Mouse (Mus musculus) c-Kit-positive CD71-positive TER-119-negative erythroid progenitor cells, embryonic 14.5 days (primary cell): Measurements from ENCODE around the gene Immp2l.

Experiments used
- DNase-seq: peaks from one replicate; pipeline ENCODE4 v3.0.0-alpha.2; 2013; ENCODE audit warnings: low read depth

Gene Immp2l

GRCm38 (mm10) chr12:41428806-41429205 is 404.9 kb downstream of the Immp2l start:
- no peak for DNase-seq

- no peak for DNase-seq
These were observed 412.5 kb downstream of the Immp2l start for GRCm38 (mm10) chr12:41436206-41436985.

DNA sequence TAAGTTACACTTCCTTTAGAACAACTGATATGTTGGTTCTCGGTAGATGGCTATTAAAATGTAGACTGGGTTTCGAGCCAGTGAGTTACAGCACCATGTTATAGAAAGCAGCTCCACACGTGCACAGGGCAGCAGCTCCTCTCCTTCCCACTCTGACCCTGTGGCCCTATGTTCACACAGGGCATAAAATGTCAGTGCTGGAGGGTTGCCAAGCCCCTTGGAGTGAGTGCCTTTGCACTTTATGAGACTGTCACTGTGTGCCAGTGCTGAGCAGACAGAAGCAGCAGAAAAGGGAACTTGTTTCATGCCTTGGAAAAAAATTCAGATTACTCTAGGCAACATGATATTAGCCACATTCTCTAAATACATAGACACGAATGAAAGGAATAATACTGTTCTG is 414.6 kb downstream of the Immp2l start:
- no peak for DNase-seq

DNA sequence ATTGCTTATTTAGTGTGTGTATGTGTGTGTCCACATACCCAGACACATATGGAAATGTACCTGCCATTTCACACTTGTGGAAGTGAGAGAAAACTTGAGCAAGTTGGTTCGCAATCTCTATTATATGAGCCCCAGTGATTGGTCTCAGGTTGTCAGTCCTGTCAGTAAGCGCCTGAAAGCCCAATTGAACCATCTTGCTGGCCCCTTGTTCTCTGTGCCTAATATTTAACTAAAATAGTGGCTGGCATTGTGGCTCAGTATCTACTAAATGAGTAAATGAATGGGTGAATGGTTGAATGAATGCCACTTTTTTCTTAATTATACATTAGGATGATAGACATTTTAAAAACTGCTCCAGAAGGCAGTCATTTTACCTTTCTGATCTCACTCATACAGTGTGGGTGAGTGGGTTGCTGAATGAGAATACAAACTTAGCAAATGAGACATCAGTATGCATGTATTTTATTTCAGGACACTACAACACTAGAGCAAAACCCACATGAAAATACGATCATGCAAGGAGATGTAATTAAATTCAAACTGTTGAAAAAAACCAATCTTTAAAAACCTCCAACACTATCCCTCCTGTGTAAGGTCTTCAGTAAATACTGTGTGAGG is 444.6 kb downstream of the Immp2l start:
- no peak for DNase-seq

GRCm38 (mm10) chr12:41469096-41469801 is 445.4 kb downstream of the Immp2l start:
- DNase-seq = no peak

DNA sequence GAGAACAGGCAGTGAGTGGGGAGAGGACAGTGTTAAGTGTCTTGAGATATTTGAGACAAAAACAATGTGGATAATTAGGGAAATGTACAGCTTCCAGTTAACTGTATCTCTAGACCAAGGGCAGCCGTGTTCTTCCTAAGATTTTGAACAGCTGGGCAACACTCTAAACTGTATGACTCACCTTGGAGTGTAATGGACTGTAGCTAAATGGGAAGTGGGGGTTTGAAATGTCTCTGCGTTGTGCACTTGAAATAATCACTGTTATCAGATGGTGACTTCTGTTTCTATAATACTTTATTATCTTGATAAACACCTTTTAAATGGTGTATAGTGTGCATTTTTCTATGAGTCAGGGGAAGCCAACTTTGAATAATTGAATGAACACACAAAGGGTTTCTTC is 457.6 kb downstream of the Immp2l start:
- no peak for DNase-seq

DNA sequence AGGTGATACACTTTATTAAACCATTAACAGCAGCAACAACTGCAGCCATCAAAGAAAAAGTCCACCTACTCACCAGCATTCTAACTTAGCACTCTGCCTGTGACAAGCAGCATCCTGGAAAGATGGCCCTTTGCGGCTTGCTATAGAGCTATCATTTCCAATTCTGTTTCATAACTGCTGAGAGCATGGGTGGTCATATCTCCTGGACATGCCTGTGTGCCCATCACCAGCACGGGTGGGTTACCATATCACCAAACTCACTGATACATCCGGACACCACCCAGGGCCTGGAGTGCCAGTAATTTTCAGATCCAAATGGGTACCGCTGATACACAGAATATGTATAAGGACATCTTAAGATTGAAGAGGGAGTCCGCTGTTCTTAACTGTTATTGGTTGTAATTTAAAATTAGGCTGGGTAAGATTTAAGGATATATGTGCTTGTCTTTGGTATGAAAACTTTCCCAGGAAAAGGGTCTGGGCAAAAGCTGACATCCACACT is 459.3 kb downstream of the Immp2l start:
- no peak for DNase-seq

DNA sequence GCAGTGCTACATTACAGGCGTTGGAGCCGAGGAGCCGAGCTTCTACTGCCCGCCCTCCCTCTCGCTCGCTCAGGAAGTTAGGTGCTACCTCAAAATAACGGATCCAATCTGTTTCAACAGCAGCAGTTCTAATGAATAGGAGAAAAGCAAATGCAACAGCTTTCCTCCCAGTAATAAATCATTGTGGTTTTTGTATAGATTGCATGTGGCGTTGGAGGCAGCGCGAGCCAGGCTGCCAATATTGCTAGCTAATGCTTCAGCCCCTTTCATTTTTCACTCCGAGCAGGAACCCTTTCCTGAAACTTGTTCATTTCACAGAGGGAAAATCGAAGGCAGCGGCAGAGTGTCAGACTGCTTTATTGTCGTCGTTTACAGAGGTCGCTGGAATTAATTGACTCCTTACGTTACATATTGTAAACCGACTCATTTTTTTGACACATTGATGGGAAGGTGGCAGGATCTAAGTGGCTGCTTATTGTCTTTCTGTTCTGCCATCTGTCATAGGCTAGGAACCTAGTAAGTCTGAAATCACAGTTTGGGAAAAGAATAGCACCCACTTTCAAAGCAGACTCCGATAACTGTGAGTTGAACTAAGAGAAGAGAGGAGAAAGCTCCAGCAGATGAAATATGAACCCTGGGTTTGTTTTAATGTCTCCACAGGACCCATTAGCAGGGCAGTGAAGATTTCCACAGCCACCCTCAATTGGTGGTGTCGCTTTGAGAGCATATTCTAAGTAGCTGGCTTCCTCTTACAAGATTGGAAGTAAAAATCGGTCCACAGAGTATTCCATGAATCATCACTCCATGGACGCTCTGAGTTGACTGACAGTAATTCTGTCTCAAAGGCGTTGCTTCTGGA is 459.9 kb downstream of the Immp2l start:
- DNase-seq = no peak

DNA sequence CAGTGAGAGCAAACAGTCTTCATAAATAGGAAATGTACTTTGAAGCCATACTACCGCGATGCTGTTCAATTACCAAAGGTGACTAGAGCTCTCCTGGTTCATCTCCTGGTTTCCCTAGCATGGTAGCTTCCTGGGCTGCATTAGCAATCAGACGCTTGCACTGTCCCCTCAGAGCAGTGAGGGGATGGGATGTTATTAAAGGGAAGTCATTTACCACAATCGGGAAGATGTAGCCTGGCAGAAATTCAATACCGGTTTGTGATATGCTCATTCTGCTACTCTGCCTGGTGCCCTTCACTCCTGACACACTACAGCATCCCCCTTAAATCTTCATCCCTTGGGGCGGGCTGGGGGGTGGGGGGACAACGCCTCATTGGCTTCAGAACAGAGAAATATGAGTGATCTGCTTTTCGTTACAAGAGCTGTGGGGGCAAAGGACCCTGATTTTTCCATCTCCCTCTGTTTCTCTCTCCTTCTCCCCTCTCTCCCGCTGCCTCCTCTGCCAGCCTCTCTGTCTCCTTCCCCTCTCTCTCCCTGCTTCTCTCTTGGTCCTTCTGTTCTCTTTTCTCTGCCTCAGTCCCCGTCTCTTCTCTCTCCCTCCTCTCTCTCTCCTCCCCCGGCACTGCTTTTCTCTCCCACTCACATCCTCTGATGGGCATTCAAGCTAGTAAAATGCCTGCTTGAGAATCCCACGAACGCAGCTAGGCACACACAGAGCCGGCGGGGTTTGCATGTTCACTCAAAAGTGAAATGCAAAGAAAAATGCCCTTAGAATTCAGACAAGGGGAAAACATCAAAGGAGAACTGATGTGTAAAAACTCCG is 461.0 kb downstream of the Immp2l start:
- DNase-seq = no peak

GRCm38 (mm10) chr12:41485512-41486215 is 461.8 kb downstream of the Immp2l start:
- DNase-seq = no peak

- DNase-seq = no peak
These were observed 462.4 kb downstream of the Immp2l start, which contains the start of gene Lrrn3 for GRCm38 (mm10) chr12:41486331-41486730. Gene Lrrn3 (minus strand): TSS chr12:41486431.

GRCm38 (mm10) chr12:41487005-41487404 is 463.1 kb downstream of the Immp2l start:
- DNase-seq = peak; percentile 63

DNA sequence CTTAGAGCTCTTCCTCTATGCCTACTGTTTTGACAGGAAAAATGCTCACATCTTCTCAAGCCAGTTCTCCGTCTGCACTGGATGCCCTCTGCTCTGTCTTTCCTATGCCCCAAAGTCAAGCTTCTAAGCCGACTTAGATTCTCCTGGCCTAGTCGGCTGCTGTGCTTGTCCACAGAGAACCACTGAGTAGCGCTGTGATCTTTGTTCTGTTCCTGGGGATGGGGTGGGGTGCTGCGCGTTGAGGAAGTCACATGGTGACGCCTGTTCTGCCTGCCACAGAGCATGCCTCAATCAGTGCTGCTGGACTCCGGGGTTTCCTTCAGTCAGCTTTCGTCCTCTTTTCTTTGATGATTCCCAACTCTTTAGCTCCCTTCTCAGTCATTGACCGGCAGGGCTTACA is 470.7 kb downstream of the Immp2l start:
- no peak for DNase-seq

GRCm38 (mm10) chr12:41500049-41500820 is 476.3 kb downstream of the Immp2l start:
- DNase-seq = no peak

DNA sequence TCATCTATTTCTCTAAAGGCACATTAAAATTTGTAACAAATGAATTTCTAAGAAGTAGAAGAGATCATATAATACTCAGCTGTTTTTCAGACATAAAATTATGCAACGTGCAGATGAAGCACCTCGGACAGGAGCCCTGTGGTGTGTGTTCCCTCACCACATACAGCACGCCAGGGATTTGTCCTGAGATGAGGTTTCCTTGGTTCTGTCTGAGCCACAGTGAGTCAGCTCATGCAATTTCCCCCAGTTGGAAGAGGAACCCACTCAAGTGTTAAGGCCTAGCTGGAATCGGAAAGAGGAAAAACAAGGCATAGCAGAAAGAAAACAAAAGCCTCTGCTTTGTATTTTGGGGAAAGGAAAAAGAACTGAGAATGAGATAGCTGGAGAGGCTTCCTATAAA is 484.7 kb downstream of the Immp2l start:
- no peak for DNase-seq

DNA sequence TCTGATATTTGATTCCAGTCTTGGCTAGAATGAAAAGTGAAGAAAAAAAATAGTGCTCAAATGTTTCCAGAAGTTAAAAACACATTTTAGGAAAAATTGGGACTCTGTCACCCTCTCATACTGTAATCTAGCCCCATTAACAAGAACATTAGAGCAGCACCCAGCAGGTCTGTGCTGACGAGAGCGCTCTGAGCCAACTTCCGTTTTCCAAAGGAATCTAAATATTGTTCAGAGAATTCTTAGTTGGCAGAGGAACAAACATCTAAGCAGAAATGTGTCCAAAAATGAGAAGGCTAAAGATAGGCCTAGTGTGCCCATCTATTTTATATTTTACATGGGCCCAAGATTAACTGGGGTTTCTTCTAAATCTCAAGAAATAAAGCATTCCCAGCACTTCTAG is 486.7 kb downstream of the Immp2l start:
- no peak for DNase-seq

GRCm38 (mm10) chr12:41518897-41519296 is 495.0 kb downstream of the Immp2l start:
- no peak for DNase-seq

DNA sequence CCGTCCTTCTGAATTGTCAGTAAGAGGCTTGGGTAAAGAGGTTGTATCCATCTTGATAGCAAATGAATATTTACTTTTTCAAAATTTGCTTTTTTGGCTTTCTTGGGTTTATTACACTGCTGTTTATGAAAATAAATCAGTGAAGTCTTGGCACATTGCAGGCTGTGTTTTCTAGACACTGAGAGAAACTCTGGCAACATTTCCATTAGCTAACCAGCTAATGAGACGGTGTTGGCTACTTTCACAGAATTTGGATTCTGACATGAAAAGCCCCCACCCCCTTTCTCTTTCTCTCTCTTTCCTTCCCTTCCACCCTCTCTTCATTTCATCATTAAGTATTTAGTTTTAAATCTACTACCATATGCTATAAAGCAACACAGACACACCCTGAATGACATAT is 496.4 kb downstream of the Immp2l start:
- no peak for DNase-seq

DNA sequence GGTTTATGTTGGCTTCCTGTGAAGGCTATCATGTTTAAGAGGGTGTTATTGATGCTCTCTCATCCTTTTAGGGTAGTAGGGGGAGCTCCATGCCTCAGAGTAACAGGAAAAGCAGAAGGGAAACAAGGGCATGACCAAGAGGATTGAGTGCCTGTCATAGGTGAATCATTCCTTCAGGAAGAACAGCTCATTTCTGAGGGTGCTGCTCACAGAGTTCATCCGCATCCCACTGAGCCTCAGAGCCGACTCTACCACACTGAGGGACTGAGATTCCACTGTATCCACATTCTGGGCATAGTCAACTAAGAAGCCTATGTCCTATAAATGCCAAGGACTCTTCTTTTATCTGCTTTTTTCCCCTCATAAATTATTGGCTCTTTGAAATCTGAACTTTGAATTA is 497.8 kb downstream of the Immp2l start:
- no peak for DNase-seq

- DNase-seq = no peak
These were observed 502.8 kb downstream of the Immp2l start for GRCm38 (mm10) chr12:41526688-41527087.
